Mouse (Mus musculus) CH12.LX (cell line): Measurements from ENCODE around the gene Dhx35. TPM values are rescaled to one million over a fixed set of nuclear protein-coding genes. Genes with fewer than 3 reads are reported as not detected.

ENCODE experiments used
- DNase-seq: peaks from one replicate; pipeline ENCODE4 v3.0.0-alpha.2; 2013; ENCODE audit errors: extremely low read depth
- H3K27ac ChIP-seq: 2 replicates; pipeline ENCODE4 v1.5.1; 2012; ENCODE audit warnings: low read depth, mild to moderate bottlenecking, control low read depth, moderate library complexity; ENCODE audit not compliant: insufficient read depth
- H3K27me3 ChIP-seq: replicated peaks from 2 replicates; pipeline ENCODE3; 2012; ENCODE audit warnings: inconsistent platforms
- H3K36me3 ChIP-seq, 2 experiments: replicated peaks in 1 of 2; 2 replicates each; pipeline versions ENCODE3 to v1.6.1; 2012; ENCODE audit warnings: inconsistent platforms in 1 of 2, low read length in 1 of 2, mild to moderate bottlenecking in 1 of 2, mixed read lengths in 1 of 2, moderate library complexity in 1 of 2; ENCODE audit not compliant: control insufficient read depth in 1 of 2, insufficient read depth in 1 of 2
- H3K4me1 ChIP-seq, 2 experiments: 2 replicates each; pipeline ENCODE4 v1.6.1; 2012; ENCODE audit warnings: inconsistent platforms in 1 of 2, moderate library complexity in 1 of 2; ENCODE audit not compliant: insufficient read depth in 2 of 2, control insufficient read depth in 1 of 2
- H3K4me2 ChIP-seq: 2 replicates; pipeline ENCODE4 v1.6.1; 2012; ENCODE audit warnings: low read depth, mild to moderate bottlenecking, control low read depth; ENCODE audit not compliant: poor library complexity, insufficient read depth, severe bottlenecking
- H3K4me3 ChIP-seq, 3 experiments: fragments of 150-350 bp in 1 of 3; sonication (generic) in 1 of 3; replicated peaks in 1 of 3; 2 replicates each; pipeline versions ENCODE3 to v1.5.1; 2011 to 2012; ENCODE audit warnings: low read depth in 2 of 3, low read length in 2 of 3, mild to moderate bottlenecking in 2 of 3, moderate library complexity in 2 of 3, control low read depth in 1 of 3, improper control_type of control experiment in 1 of 3, inconsistent platforms in 1 of 3, mixed read lengths in 1 of 3; ENCODE audit not compliant: poor library complexity in 1 of 3
- H3K79me2 ChIP-seq: replicated peaks from 2 replicates; pipeline ENCODE4 v1.6.1; 2012; ENCODE audit warnings: mild to moderate bottlenecking, moderate library complexity; ENCODE audit not compliant: control insufficient read depth, poor library complexity, insufficient read depth, severe bottlenecking; ENCODE audit errors: extremely low read depth
- H3K9ac ChIP-seq: 2 replicates; pipeline ENCODE4 v1.6.1; 2012; ENCODE audit warnings: low read depth, mild to moderate bottlenecking, control low read depth, moderate library complexity; ENCODE audit not compliant: insufficient read depth
- H3K9me3 ChIP-seq: replicated peaks from 2 replicates; pipeline ENCODE3; 2012; ENCODE audit warnings: low read length, inconsistent platforms, mixed read lengths
- BHLHE40 ChIP-seq: IDR thresholded peaks from 2 replicates; pipeline ENCODE4 v1.6.1; 2011; ENCODE audit warnings: mild to moderate bottlenecking, low read depth, low read length, improper control_type of control experiment
- CTCF ChIP-seq, 2 experiments: IDR thresholded peaks in 1 of 2; conservative IDR thresholded peaks in 1 of 2; 2 replicates each; pipeline ENCODE4 v1.5.1; 2011 to 2012; ENCODE audit warnings: low read depth in 2 of 2, low read length in 2 of 2, improper control_type of control experiment in 1 of 2, inconsistent platforms in 1 of 2, mild to moderate bottlenecking in 1 of 2, moderate library complexity in 1 of 2
- ELF1 ChIP-seq: IDR thresholded peaks from 2 replicates; pipeline ENCODE4 v1.6.1; 2014; ENCODE audit warnings: low read depth, mild to moderate bottlenecking, inconsistent platforms, low read length, improper control_type of control experiment
- ETS1 ChIP-seq: conservative IDR thresholded peaks from 2 replicates; pipeline ENCODE4 v1.6.1; 2012; ENCODE audit warnings: low read depth, mild to moderate bottlenecking, inconsistent platforms, low read length, improper control_type of control experiment, moderate library complexity
- GABPA ChIP-seq: IDR thresholded peaks from 2 replicates; pipeline ENCODE4 v1.6.1; 2012; ENCODE audit warnings: low read depth, low read length, improper control_type of control experiment, inconsistent platforms; ENCODE audit not compliant: insufficient replicate concordance
- IRF4 ChIP-seq: IDR thresholded peaks from 2 replicates; pipeline ENCODE4 v1.6.1; 2014; ENCODE audit warnings: low read depth, mild to moderate bottlenecking, inconsistent platforms, low read length, improper control_type of control experiment
- KAT2A ChIP-seq: IDR thresholded peaks from 2 replicates; pipeline ENCODE4 v1.6.1; 2012; ENCODE audit warnings: low read length, improper control_type of control experiment, inconsistent platforms; ENCODE audit not compliant: insufficient replicate concordance
- MAFK ChIP-seq: IDR thresholded peaks from 2 replicates; pipeline ENCODE4 v1.6.1; 2011; ENCODE audit warnings: low read length, improper control_type of control experiment; ENCODE audit not compliant: insufficient replicate concordance
- MAX ChIP-seq: IDR thresholded peaks from 2 replicates; pipeline ENCODE4 v1.6.1; 2011; ENCODE audit warnings: low read length, improper control_type of control experiment
- MAZ ChIP-seq: IDR thresholded peaks from 2 replicates; pipeline ENCODE4 v1.6.1; 2012; ENCODE audit warnings: low read depth, mild to moderate bottlenecking, inconsistent platforms, low read length, improper control_type of control experiment, moderate library complexity
- MEF2A ChIP-seq: IDR thresholded peaks from 2 replicates; pipeline ENCODE4 v1.6.1; 2014; ENCODE audit warnings: low read depth, mild to moderate bottlenecking, inconsistent platforms, low read length, improper control_type of control experiment, borderline replicate concordance
- MYC ChIP-seq: IDR thresholded peaks from 2 replicates; pipeline ENCODE4 v1.6.1; 2011; ENCODE audit warnings: low read depth, mild to moderate bottlenecking, improper control_type of control experiment, low read length
- NELFE ChIP-seq: IDR thresholded peaks from 2 replicates; pipeline ENCODE4 v1.6.1; 2011; ENCODE audit warnings: low read depth, low read length, improper control_type of control experiment
- PAX5 ChIP-seq: IDR thresholded peaks from 2 replicates; pipeline ENCODE4 v1.6.1; 2012; ENCODE audit warnings: low read length, inconsistent platforms, mixed read lengths
- POLR2AphosphoS2 ChIP-seq: IDR thresholded peaks from 2 replicates; pipeline ENCODE4 v1.6.1; 2011; ENCODE audit warnings: low read depth, low read length, improper control_type of control experiment
- RAD21 ChIP-seq: IDR thresholded peaks from 2 replicates; pipeline ENCODE4 v1.6.1; 2011; ENCODE audit warnings: low read depth, mild to moderate bottlenecking, low read length, improper control_type of control experiment, moderate library complexity
- RCOR1 ChIP-seq: conservative IDR thresholded peaks from 2 replicates; pipeline ENCODE4 v1.6.1; 2012; ENCODE audit warnings: low read depth, mild to moderate bottlenecking, inconsistent platforms, low read length, improper control_type of control experiment
- SMC3 ChIP-seq: IDR thresholded peaks from 2 replicates; pipeline ENCODE4 v1.6.1; 2011; ENCODE audit warnings: low read depth, low read length, improper control_type of control experiment
- TBP ChIP-seq: conservative IDR thresholded peaks from 2 replicates; pipeline ENCODE4 v1.6.1; 2011; ENCODE audit warnings: low read depth, low read length, improper control_type of control experiment
- TCF12 ChIP-seq: IDR thresholded peaks from 2 replicates; pipeline ENCODE4 v1.6.1; 2014; ENCODE audit warnings: low read depth, mild to moderate bottlenecking, inconsistent platforms, low read length, improper control_type of control experiment
- USF2 ChIP-seq: conservative IDR thresholded peaks from 2 replicates; pipeline ENCODE4 v1.6.1; 2011; ENCODE audit warnings: low read depth, low read length, improper control_type of control experiment
- ZMIZ1 ChIP-seq: IDR thresholded peaks from 2 replicates; pipeline ENCODE4 v1.6.1; 2012; ENCODE audit warnings: low read depth, mild to moderate bottlenecking, inconsistent platforms, low read length, improper control_type of control experiment
- ZNF384 ChIP-seq: IDR thresholded peaks from 2 replicates; pipeline ENCODE4 v1.6.1; 2012; ENCODE audit warnings: low read depth, low read length, improper control_type of control experiment, inconsistent platforms
- dilution Hi-C: fragments of 300-500 bp; cut with MboI; formaldehyde crosslinking; loops from 2 replicates; pipeline ENCODE4 v1.14.3; 2020; ENCODE audit warnings: low sequenced_read_pairs; ENCODE audit not compliant: extremely low pct_unique_long_range_greater_than_20kb, extremely low pct_ligation_motif_present
- in situ Hi-C: fragments of 300-500 bp; cut with MboI; formaldehyde crosslinking; loops from 3 replicates; pipeline ENCODE4 v1.14.3; 2019; ENCODE audit warnings: low sequenced_read_pairs, low pct_ligation_motif_present, low pct_unique_long_range_greater_than_20kb, mixed read lengths
- polyA plus RNA-seq: library from polyadenylated mRNA; unstranded; fragments of >175 nt; gene quantifications from 2 replicates; pipeline ENCODE4 v1.2.1, GENCODE M21; 2012; ENCODE audit warnings: low read depth; ENCODE audit not compliant: insufficient read length
- total RNA-seq, 2 experiments: library from RNA; depleted of rRNA; stranded (reverse); fragments of 300-350 nt in 1 of 2; fragments of >200 nt in 1 of 2; gene quantifications; 2 replicates each; pipeline ENCODE4 v1.2.3; 2012 to 2014

Dhx35 gene
- total and polyA plus RNA-seq, 3 experiments = 19.7 to 25.3 (median 20.2) TPM

DNA sequence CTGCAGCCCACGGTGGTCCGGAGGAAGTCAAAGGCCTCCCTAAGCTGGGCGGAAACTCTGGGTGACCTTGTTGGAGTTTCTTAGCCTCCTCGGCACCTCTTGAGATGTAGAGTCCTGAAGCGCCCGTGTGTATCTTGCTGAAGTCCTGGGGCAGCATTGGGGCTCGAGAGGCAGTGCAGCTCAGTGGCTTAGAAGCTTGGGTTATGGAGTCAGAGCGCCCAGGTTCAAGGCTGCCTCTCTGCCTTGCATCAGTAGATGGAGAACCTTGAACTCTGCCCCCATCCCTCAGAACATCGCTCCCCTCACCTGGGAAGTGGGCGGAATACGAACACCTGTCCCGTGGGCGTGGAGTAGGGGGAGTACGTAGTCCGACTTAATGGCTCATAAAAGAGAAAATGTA lies 436 bp downstream of the Dhx35 start:
- peaks cover 11 to 23% of the 10 kb centered on the region in 2 experiments for H3K4me1 ChIP-seq

DNA sequence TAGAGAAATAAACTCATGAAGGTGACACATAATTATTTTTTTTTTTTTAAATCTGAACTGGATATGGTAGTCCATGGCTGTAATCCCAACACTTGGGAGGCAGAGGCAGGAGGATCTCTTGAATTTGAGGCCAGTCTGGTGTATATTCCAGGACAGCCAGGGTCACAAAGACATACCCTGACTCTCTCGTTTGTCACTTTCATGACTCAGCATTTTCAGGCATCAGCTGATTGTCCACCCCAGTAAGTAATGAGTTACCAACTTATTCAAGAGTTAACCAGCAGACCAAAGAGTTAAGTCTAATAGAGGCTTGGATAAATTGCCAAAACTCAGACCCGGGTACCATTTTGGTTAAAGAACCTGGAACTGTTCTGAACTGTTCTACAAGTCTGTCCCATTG lies 1.3 kb downstream of the Dhx35 start:
- TF ChIP-seq MAFK (peak; percentile 92), MEF2A (no peak)
- Histone ChIP-seq H3K79me2 (peaks cover 22% of the 10 kb centered on the region), H3K9me3 (peaks cover 4% of the 10 kb centered on the region), H3K27me3 (no peaks in the 10 kb centered on the region), H3K9ac (0 out of 2 replicates have a peak overlapping the region, but pooled peaks have one; percentile 6), H3K4me3 (no peak overlapping the region), H3K36me3 (peaks cover 7 to 32% of the 10 kb centered on the region in 2 experiments), H3K4me2 (peak overlapping the region; percentile 76; the same call in 1 of the 2 replicates), H3K27ac (no peak overlapping the region), H3K4me1 (peaks cover 15 to 23% of the 10 kb centered on the region in 2 experiments)
- in situ Hi-C loops (no loop called here), dilution Hi-C loops (no loop called here)
- DNase-seq = no peak

More for the DNA sequence above, 436 bp downstream of the Dhx35 start:
- H3K27ac ChIP-seq = peak overlapping the region; percentile 60
- H3K27me3 ChIP-seq = no peaks in the 10 kb centered on the region
- H3K36me3 ChIP-seq = peaks cover 0 to 24% of the 10 kb centered on the region in 2 experiments
- in situ Hi-C loops = no loop called here
- H3K9ac ChIP-seq = peak overlapping the region; percentile 69
- peaks cover 22% of the 10 kb centered on the region for H3K79me2 ChIP-seq
- H3K4me2 ChIP-seq = peak overlapping the region; percentile 76
- dilution Hi-C loops = no loop called here
- peaks cover 4% of the 10 kb centered on the region for H3K9me3 ChIP-seq
- no peak for TF ChIP-seq CTCF (conservative IDR thresholded peaks at IDR 0.05 in 1 of 2, IDR thresholded peaks at IDR 0.05 in 1 of 2; ENCODE audit: low read depth in 2 of 2, low read length in 2 of 2)
- no peak for TF ChIP-seq USF2
- no peak for TF ChIP-seq ZNF384
- TF ChIP-seq ZMIZ1 = no peak
- no peak for TF ChIP-seq NELFE
- TF ChIP-seq ELF1 = no peak
- TF ChIP-seq RAD21 = no peak
- no peak for TF ChIP-seq TCF12
- TF ChIP-seq SMC3 = no peak
- no peak for TF ChIP-seq GABPA
- TF ChIP-seq MEF2A = no peak
- no peak for DNase-seq
- H3K4me3 ChIP-seq = peak overlapping the region; percentile 83 to 98 (median 92)

DNA sequence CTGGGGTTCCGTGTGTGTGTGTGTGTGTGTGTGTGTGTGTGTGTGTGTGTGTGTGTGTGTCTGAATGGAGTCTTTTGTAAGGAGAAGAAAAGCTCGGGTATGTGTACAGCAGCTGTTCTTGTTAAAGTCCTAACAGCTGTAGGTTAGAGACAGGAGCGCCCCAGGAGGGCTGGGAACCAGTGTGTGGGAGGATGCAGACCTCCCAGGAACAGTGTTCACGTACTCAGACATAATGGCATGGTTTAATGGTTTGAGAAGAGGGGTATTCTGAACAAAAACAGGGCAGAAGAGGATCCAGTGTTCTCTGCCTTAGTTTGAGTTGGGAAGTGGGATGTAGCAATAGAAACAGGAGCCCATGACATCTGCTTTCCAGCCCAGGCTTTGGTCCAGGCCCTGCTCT lies 4.7 kb downstream of the Dhx35 start:
- in situ Hi-C loops (no loop called here), dilution Hi-C loops (no loop called here)
- no peak for DNase-seq
- Histone ChIP-seq H3K9ac (no peak overlapping the region), H3K4me2 (no peak overlapping the region), H3K27ac (no peak overlapping the region), H3K4me3 (no peak overlapping the region), H3K27me3 (no peaks in the 10 kb centered on the region), H3K4me1 (peaks cover 12 to 15% of the 10 kb centered on the region in 2 experiments), H3K36me3 (peaks cover 37 to 61% of the 10 kb centered on the region in 2 experiments), H3K9me3 (peaks cover 4% of the 10 kb centered on the region), H3K79me2 (peaks cover 22% of the 10 kb centered on the region)
- TF ChIP-seq IRF4 (no peak), KAT2A (no peak), MAFK (no peak), RCOR1 (no peak), CTCF (conservative IDR thresholded peaks at IDR 0.05 in 1 of 2, IDR thresholded peaks at IDR 0.05 in 1 of 2; ENCODE audit: low read depth in 2 of 2, low read length in 2 of 2) (no peak), MEF2A (no peak), TBP (no peak), ETS1 (no peak), PAX5 (no peak), MYC (no peak), MAZ (no peak), POLR2AphosphoS2 (no peak), MAX (no peak), NELFE (no peak), BHLHE40 (no peak)
